Mouse (Mus musculus): ENCODE data around the gene 9330182L06Rik. TPM values are rescaled to one million over a fixed set of nuclear protein-coding genes. Genes with fewer than 3 reads are reported as not detected.

9330182L06Rik gene
- total RNA-seq (2021) = under 1 TPM; 0.17 to 0.36 TPM

DNA sequence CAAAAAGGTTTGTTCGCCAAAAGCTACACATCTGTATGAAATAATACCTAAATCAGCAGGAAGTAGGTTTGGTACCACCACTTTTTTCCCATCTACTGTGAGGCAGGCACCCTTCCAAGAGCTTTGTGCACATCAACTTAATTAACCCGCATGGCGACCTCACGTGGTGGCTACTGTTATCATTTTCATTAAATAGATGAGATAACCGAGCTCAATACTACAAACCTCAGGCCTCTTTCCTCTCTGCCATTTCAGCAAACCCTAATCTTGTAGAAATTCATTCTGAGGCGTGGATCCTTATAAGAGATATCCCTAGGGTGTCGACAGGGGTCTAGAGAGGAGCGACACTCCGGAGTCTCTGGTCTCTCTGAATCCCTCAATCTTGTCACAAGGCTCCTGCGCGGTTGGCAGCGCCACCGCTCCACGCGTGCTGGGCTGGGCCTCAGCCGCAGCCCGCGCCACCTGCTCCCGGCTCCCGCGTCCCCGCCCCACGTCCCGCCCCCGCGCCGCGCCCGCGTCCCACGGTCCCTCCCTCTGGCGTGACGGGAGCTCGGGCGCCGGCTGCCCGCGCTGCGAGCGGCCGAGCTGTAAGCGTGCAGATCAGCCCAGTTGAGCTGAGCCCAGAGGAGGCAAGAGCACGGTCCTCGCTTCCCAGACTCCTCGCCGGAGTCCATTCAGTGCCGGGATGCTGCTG, at the start of gene 9330182L06Rik:
9330182L06Rik (plus strand) TSS at position 533 of the 694 bp plus-strand sequence.
- peak; percentile 35 to 37 for DNase-seq
- intact Hi-C loops (cut with DNase I) = no loop called here

DNA sequence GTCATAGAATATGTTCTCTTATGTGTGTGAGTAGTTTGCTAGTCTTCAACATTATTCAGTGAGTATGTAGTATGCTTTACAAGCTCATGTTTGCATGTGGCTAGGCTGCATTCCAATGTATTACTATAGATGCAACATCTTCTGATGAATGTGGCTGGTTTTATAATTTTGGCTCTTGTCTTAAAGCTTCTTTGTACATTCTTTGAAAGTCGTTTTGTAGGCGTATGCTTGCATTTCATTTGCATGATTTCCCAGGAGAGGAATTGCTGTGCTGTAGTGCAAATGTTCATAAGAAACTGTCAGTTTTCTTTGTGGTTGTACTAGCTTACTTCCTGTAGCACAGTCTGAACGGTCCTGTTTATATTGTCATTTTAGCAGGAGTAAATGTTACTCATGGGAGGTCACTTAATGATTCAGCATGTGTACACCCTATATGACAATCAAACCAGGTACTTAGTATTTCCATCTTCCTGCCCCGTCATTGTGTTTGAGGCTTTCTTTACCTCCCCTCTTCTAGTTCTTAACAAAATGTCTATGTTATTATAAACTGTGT, 38.4 kb upstream of the 9330182L06Rik start:
- intact Hi-C loops (cut with DNase I) = no loop called here
- DNase-seq = no peak

DNA sequence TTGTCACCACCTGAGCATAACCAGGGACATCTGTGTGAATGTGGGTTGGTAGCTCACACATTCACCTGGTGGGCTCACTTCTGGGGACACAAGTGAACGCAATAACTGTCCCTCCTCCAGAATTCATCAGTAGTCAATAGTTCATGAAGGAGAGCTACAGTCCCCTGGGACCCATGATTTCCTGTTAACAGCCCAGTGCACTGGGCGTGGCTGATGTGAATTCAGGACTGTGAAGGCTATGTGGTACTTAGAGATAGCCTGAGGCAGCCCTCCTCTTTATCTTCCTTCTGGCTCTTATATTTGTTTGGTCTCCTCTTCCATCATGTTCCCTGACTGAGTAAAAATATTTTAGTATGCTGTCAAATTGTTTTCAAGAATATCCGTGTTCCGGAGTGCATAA, 1.6 kb upstream of the 9330182L06Rik start:
- intact Hi-C loops (cut with DNase I) = no loop called here
- DNase-seq = no peak

DNA sequence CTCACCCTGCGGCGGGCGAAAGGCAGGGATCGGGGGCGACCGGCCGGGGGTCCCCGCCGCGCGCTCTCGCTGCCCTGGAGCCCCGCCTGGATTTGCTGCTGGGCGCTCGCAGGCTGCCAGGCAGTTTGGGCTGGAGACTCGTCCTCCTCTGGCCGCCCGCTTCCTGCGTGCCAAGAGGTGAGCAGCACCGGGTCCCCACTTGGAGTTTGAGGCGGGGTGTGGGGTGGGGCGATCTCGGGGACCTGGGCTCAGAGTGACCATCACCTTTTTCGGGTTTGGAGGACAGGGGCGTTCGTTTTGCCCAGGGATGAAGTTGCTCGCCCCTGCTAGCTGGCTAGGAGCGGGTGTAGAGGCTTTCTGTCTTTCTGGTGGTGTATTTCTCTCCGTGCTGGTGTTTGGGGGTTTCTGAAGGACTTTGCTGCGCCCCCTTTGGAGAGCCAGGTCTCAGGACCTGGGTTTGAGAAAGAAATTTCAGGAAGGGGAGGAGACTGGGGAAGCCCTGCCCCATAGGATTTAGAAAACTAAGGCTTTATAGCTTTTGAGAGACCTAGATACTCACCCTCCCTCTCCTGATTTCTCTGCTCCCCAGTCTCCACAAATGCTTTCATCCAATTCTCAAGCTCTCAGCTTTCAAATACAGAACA, 484 bp downstream of the 9330182L06Rik start:
- DNase-seq = peak in 1 of 2 experiments; percentile 0
- intact Hi-C loops (cut with DNase I) = no loop called here

DNA sequence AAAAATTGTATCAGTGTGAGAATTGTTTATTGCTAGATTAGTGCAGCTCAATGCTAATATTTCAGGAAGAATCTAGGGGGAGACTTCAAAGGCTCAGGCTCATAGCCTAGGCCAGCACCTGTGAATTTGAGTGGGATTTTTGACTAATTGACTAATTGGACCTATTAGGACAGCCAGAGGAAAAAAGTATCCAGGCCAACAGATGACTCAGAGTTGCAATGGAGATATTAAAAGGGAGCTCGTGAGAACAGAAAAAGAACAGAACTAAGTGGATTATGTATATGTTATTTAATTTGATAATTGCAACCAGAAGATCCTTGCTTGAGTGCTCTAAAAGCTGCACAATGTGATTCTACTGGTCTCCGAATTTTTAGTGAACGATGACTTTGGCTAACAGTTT, 3.7 kb downstream of the 9330182L06Rik start:
- no peak for DNase-seq
- intact Hi-C loops (cut with DNase I) = no loop called here

DNA sequence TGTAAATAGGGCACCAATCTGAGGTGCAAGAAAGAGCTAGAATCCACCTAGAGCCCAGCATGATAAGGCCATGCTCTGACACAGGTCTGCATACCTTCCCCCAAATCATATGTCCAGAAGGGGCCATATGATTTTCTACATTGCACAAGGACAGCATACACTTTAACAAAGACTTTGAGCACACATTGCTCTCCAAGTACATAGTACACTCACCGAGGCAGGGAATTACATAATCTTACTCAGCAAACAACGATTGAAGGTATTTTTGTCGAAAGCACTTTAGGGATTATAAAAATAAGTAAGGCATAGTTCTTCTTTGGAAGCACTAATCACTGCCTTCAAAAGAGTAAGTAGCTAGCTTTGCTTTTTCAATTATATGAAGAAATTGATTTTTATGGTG, 7.1 kb downstream of the 9330182L06Rik start:
- intact Hi-C loops (cut with DNase I) = no loop called here
- no peak for DNase-seq

DNA sequence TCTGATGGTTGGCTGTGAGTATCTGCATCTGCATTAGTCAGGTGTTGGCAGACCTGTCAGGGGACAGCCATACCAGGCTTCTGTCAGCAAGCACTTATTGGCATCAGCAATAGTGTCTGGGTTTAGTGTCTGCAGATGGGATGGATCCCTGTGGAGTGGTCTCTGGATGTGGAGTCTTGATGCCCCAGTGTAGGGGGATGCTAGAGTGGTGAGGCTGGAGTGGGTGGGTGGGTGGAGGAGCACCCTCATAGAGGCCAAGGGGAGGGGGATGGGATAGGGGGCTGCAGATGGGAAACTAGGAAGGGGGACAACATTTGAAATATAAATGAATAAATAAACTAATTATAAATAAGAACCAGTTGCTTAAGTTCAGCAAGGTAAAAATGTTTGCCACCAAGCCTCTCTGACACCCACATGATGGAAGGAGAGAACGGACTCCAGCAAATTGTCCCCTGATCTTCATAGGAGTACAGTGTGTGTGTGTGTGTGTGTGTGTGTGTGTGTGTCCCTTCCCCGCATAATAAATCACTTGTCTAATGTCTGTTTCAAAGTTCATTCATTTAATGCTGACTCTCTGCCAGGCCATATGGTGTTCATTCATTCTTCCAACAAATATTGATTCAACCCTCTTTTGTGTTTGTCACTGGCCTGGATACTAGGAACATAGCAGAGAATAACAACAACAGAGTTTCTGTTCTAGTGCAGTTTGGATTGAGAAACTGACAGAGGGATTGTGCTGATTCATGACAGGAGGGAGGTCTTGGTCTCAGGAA, 30.0 kb downstream of the 9330182L06Rik start:
- intact Hi-C loops (cut with DNase I) = no loop called here
- DNase-seq = no peak

DNA sequence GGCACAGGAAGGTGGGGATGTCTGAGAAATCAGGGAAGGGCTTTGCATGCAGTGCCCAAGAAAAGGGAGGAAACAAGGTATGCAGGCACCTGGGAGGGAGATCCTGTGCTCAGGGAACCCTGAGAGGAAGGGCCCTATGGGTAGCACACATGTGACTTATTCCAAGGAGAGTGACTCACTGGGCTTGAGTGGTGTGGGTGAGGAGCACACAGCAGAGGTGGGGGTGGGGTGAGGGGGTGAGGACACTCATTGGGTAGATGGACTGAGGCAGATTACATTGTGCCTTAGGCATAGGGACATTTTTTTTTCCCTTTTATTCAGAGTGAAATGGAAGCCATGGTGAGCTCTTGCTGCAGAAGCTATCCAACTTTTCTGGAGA, 30.6 kb downstream of the 9330182L06Rik start:
- intact Hi-C loops (cut with DNase I) = no loop called here
- DNase-seq = no peak

DNA sequence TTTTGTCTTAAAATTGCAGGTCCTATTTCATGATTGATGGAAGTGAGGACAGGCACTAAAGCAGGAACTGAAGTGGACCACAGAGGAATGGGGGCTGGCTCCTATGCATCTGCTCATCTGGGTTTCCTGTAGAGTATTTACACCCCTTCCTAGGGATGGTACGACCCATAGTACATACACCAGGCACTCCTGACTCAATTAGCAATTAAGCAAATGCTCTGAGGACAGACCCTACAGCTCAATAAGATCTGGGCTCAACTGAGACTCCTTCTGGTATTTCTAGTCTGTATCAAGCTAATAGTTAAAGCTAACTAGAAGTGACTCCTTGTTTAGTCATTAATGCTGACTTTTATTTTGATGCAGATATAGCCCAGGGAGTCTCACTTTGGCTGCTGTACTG, 60.9 kb downstream of the 9330182L06Rik start:
- intact Hi-C loops (cut with DNase I) = no loop called here
- no peak for DNase-seq

DNA sequence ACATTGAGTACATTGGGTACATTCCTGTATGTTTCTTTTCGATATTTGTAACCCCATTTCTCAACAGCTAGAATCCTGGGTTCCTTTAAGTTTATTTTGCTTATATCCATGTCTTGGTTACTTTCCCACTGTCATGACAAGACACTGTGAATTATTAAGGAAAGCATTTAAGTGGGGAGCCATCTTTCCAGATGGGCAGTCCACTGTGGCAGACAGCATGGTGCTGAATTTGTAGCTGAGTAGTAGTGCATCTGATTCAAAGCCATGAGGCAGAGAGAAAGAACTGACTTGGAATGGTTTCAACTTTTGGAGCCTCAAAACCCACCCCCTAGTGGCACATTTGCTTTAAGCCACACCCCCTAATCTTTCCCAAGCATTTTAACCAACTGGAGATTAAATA, 61.6 kb downstream of the 9330182L06Rik start:
- no peak for DNase-seq
- intact Hi-C loops (cut with DNase I) = no loop called here

DNA sequence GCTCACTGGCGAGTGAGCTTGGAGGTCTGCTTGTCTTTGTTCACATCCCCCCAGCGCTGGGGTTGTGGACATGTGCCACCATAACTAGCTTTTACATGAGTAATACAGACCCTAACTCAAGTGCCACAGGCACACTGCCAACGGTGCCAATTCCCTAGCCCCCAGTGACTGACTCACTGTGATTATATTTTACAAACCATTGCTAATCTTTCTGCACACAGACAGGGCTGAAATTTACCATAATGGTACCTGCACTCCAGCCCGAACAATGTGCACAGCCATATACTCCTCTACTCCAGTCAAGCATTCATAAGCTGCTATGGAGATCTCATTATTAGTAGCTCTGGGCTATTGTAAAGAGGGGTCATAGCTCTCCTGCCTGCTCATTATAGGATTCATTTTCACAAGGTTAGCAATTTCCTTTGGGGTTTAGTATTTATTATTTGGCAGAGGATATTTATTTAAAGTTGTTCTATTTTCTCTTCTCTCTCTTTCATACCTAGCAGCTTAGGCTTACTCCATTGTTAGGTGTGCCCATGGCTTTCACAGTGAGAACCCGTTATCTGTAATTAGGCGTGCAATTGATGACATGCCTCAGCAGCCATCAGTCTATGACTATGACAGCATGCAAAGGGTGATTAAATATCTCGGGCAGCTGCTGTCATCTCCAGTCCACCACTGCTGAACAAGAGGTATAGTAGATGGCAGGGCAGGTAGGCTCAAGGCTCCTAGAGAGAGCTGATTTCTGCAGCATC, 73.0 kb downstream of the 9330182L06Rik start:
- intact Hi-C loops (cut with DNase I) = loop anchor here (2.0 kb wide), 1 partner anchor 14 kb away; no protein-coding TSS in a partner anchor
- no peak for DNase-seq

DNA sequence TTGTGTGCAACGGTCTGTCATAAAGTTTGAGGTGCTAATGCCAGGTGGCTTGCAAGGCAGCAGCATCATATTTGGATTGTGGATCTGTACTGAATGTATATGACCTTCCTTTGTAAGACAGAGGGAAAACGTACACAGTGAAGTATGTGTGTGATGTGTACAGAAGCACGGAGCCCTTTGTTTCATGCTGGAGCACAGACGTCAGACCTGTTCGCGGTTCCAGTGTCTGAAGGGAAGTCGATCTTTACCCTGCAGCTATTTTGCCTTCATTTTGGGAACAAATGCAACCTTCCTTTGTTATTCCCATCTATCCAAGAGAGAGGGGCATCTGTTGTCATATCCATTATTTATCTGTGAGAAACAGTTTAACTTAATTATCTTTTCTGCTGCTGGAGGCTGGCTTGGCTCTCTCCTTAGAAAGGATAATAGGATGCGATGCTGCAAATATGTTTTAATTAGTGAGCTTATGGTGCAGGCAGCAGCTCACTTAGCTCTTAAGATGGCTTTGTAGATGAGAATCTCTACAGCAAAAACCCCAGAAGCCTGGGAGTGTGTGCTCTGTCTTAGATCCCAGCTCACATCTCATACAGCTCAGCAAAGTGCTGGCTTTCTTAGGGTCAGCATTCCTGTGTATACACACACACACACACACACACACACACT, 73.7 kb downstream of the 9330182L06Rik start:
- intact Hi-C loops (cut with DNase I) = loop anchor here (2.0 kb wide), 1 partner anchor 15 kb away; no protein-coding TSS in a partner anchor
- DNase-seq = no peak

DNA sequence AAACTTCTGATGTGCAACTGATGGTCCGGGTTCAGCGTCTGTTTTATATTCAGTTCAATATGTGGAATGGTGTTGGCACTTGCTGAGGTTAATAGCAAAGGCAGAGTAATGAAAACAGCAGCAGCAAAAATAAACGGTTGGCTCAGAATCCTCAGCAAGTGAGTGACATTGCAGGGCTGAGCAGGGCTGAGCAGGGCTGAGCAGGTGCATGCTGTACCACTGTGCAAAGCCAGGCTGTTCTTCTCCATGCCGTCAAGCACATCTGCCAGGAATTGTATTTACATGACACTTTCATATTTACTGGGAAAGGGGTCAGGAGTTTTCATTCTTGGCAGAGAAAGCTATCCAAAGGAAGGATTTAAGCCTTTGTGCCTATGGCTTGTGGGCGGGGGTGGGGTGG, 78.7 kb downstream of the 9330182L06Rik start:
- intact Hi-C loops (cut with DNase I) = no loop called here
- DNase-seq = no peak

DNA sequence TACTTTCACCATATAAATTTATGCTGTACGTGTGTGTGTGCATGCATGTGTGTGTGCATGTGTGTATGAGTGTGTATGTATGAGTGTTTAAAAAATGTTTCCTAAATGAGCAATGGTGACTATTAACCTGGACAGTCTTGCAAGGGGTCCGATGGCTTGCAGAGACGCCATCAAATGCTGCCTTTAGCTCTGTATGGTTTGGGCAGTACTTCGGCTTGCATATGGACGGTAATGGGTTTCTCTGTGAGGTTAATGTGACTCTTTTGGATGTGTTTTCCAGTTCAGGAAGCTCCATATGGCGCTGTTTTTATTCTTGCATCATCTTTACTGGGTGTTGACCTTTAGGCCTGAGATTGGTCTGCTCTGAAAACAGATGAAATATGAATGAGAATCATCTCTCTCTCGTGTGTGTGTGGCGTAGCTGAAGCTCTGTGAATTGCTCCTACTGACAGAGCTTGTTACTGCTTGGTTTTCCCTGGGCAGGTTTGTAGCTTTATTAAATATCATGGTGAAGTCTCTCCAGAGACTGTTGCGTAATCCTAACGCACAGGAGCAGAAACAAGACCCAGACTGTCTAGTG, 79.2 kb downstream of the 9330182L06Rik start:
- intact Hi-C loops (cut with DNase I) = no loop called here
- DNase-seq = no peak

DNA sequence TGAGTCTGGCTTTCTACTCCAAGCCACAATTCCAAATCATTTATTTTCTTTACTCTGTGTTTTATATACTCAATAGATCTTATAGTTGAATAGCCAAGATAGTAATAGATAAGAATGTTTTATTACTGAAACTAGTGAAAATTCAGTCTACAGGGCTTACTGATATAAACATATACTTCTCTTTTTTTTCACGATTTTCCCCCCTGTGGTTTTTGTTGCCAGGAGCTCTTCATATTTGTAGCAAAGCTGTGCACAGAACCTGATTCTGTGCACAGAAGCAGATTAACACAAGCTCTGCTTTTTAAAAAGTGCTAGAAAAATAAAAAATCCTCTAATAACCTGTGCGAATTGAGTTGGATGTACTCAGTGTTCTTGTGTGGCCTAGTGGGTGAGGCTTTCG, 79.7 kb downstream of the 9330182L06Rik start:
- intact Hi-C loops (cut with DNase I) = no loop called here
- DNase-seq = no peak

DNA sequence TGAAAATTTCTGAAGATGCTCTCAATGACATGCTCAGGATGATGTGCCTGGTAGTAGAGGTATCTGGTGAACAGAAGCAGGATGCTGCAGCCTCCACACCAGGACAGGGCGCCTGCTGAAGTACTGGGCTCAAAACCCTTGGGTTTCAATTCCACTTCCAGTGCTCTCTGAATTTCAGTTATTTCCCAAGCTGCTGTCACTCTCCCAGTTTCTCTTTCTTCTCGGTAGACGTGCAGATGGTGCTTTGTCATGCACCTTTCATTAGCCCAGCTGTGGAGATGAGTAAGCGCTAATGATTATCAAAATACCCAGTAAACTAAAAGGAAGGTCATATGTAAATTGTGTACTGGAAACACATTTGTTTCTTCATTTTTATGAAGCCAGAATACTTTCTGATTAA, 80.6 kb downstream of the 9330182L06Rik start:
- no peak for DNase-seq
- intact Hi-C loops (cut with DNase I) = no loop called here

DNA sequence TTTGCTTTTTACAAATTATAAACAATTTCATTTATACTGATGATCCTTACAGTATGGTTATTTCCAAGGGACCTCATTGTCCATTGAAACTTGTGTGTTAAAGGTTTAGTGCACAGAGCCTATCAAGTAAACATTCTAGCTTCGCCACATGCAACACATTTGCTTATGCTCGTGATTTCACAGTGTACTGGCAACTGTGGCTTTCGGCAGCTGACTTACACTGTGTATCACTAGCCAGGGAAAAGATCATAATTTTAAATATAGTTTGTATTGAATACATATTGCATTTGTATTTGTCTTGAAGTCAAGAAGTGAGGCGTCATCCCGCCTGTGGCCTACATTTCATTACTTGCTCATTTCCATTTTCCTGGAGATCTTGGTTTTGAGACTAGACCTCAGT, 86.2 kb downstream of the 9330182L06Rik start:
- DNase-seq = no peak
- intact Hi-C loops (cut with DNase I) = no loop called here

DNA sequence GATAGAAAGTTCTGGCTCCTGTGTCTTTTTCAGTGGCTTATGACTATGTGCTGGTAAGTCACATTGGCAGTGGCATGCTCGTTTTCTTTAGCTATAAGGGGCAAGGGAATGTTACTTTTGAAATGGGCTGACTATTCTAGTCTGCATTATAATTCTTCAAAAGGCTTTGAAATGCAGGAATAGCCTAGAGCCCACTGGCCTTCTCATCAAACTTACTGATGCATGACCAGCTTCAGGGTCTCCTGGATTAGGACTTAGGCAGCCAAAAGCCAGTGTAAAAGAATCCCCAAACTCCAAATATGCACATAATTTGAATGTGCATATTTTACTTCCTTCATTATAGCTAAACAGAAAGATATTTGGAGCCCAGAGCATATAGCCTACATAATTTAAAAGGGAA, 86.7 kb downstream of the 9330182L06Rik start:
- DNase-seq = no peak
- intact Hi-C loops (cut with DNase I) = no loop called here

DNA sequence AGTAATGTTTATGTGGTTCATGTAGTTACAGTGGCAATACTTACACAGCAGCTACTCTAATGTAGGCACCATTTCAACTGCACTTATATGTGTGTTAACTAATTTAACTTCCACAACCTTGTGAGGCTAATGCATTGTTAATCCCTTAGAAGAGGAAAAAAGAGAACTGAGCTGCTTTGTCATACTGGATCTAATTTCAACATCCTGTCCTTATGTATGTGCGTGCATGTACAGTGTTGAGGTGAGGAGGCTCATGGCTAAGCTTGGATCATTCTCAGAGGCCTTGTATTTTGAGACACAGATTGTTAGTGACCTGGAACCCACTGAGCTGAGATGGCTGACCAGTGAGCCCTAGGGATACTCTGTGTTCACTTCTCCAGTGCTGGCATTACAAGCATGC, 88.3 kb downstream of the 9330182L06Rik start:
- DNase-seq = no peak
- intact Hi-C loops (cut with DNase I) = no loop called here

DNA sequence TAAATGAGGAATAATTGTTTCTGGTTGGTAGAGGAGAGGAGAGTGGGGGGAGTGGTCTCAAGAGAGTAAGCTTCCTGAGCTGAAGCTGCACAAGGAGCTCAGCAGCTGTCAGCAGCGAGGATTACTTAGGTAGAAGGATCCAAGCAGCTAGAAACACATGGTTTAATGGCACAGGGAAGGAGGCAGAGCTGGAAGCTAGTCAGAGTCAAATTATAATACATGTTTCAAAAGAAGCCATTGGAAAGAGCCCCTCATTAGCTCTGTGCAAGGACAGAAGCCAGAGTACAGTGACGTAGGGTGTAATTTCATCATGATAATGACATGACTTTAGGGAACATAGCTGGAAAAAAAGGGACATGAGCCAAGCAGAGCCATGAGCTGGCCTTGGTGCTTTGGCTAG, 92.2 kb downstream of the 9330182L06Rik start:
- intact Hi-C loops (cut with DNase I) = no loop called here
- no peak for DNase-seq
